Mouse (Mus musculus) ES-CJ7 (cell line): ENCODE results near the gene Smad3.

ENCODE experiments used
- DNase-seq: peaks from one replicate; pipeline ENCODE4 v3.0.0; 2011; ENCODE audit warnings: low read depth, low spot score

Gene Smad3

GRCm38 (mm10) chr9:63701258-63701956 lies 56.4 kb downstream of the Smad3 start:
- no peak for DNase-seq

GRCm38 (mm10) chr9:63699145-63699544 lies 58.6 kb downstream of the Smad3 start:
- no peak for DNase-seq

- no peak for DNase-seq
Measured at GRCm38 (mm10) chr9:63698320-63699045, 59.3 kb downstream of the Smad3 start.

GRCm38 (mm10) chr9:63697606-63698005 lies 60.2 kb downstream of the Smad3 start:
- no peak for DNase-seq

GRCm38 (mm10) chr9:63696463-63697105 lies 61.2 kb downstream of the Smad3 start:
- DNase-seq = no peak

- no peak for DNase-seq
Measured at GRCm38 (mm10) chr9:63691960-63692359, 65.8 kb downstream of the Smad3 start.

GRCm38 (mm10) chr9:63690511-63690910 lies 67.3 kb downstream of the Smad3 start:
- no peak for DNase-seq

GRCm38 (mm10) chr9:63687413-63688015 lies 70.3 kb downstream of the Smad3 start:
- DNase-seq = no peak

- DNase-seq = no peak
Measured at GRCm38 (mm10) chr9:63685352-63685751, 72.4 kb downstream of the Smad3 start.

GRCm38 (mm10) chr9:63684277-63684676 lies 73.5 kb downstream of the Smad3 start:
- no peak for DNase-seq

- no peak for DNase-seq
Measured at GRCm38 (mm10) chr9:63682943-63683342, 74.9 kb downstream of the Smad3 start.

- DNase-seq = no peak
Measured at GRCm38 (mm10) chr9:63682301-63682700, 75.5 kb downstream of the Smad3 start.

GRCm38 (mm10) chr9:63678076-63678475 lies 79.7 kb downstream of the Smad3 start:
- no peak for DNase-seq

- DNase-seq = no peak
Measured at GRCm38 (mm10) chr9:63677621-63678020, 80.2 kb downstream of the Smad3 start.

- no peak for DNase-seq
Measured at GRCm38 (mm10) chr9:63674613-63675012, 83.2 kb downstream of the Smad3 start.

- DNase-seq = no peak
Measured at GRCm38 (mm10) chr9:63673494-63673805, 84.3 kb downstream of the Smad3 start.

- no peak for DNase-seq
Measured at GRCm38 (mm10) chr9:63672797-63673493, 84.8 kb downstream of the Smad3 start.

- no peak for DNase-seq
Measured at GRCm38 (mm10) chr9:63669816-63670215, 88.0 kb downstream of the Smad3 start.

- DNase-seq = no peak
Measured at GRCm38 (mm10) chr9:63668621-63669020, 89.2 kb downstream of the Smad3 start.

GRCm38 (mm10) chr9:63667373-63667724 lies 90.4 kb downstream of the Smad3 start:
- DNase-seq = no peak

GRCm38 (mm10) chr9:63666612-63667372 lies 91.0 kb downstream of the Smad3 start:
- no peak for DNase-seq
